Comparison of ENCODE assay signal across 8 mouse cellular contexts in the genomic region with DNA sequence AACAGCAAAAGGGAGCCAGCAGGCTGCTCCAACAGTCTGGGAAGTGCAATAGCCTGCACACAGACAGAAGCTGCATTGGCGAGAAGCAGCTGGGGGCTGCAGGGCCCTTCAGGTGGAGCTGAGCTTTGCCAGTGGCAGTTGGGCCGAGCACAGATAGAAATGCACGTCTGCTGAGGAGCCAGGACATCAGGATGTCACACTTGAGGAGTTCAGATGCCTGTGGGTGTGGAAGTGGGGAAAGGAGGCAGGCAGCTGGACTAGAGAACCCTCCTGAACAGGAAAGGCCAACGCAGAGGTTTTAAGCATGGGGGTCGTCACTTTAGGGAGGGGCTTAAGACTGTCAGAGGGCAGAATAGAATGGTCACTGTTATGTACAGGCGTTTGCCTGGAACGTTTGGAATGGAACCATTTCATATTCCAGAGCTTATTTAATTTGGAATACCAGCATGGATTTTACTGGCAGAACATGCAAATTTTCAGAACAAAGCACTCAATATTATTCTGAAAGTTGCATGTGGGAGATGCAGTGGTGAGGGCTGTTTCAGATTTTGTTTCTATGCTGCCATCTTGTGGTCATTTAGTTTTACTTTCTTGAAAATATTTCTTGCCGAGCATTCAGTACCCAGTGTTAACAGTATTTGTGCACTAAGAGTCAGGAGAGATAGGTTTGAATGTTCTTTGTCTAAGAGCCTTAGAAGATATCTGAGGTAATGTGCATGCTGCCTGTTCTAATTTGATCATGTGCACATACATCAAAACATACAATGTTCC. TPM values are rescaled to one million over a fixed set of nuclear protein-coding genes. Genes with fewer than 3 reads are reported as not detected.
DNase-seq lines count a peak whose midpoint lies in the region; ATAC-seq lines count a peak whose summit lies in the region.

No protein-coding gene starts in this region.

- no peak for DNase-seq in frontal cortex, postnatal 10 days (ENCODE audit: low spot score in 2 of 2)
- DNase-seq in 3T3-L1 (ENCODE audit: low read depth, low spot score) = peak; percentile 80
- peak; percentile 78 for DNase-seq in embryo, embryonic 11 days
- peak; percentile 30 for DNase-seq in retina, adult 2 months (ENCODE audit: low read depth, low spot score)
- DNase-seq in adrenal gland, postnatal 14 days = no peak
- no peak for DNase-seq in frontal cortex, postnatal 14 days (ENCODE audit: low spot score in 2 of 2)

- no peaks in the 10 kb centered on the region for H3K9me3 ChIP-seq in hindbrain, embryonic 15.5 days

- H3K4me3 ChIP-seq in hindbrain, embryonic 15.5 days = no peak overlapping the region

- 0 out of 2 replicates have a peak overlapping the region, but pooled peaks have one; percentile 6 for H3K27ac ChIP-seq in hindbrain, embryonic 15.5 days (replicated peaks)

- peaks cover 31% of the 10 kb centered on the region for H3K36me3 ChIP-seq in hindbrain, embryonic 15.5 days

- no peak overlapping the region for H3K4me2 ChIP-seq in hindbrain, embryonic 15.5 days

- H3K4me1 ChIP-seq in hindbrain, embryonic 15.5 days (replicated peaks) = peaks cover 5% of the 10 kb centered on the region; the same call in 1 of the 2 replicates

- peak; percentile 83 for ATAC-seq in frontal cortex, adult (ENCODE audit: low TSS enrichment)
- peak; percentile 84 for ATAC-seq in hindbrain, embryonic 15.5 days (ENCODE audit: low FRiP score, low read depth)

- 40% methylated on average over 8 of the region's 8 CpGs for WGBS in hindbrain, embryonic 15.5 days

- no peak overlapping the region for H3K9ac ChIP-seq in hindbrain, embryonic 15.5 days

- H3K27me3 ChIP-seq in hindbrain, embryonic 15.5 days = no peaks in the 10 kb centered on the region

RNA-seq across cellular contexts. Expression of a gene that starts 5.2 kb away (rescaled TPM):
- not detected in 2 replicates for polyA plus RNA-seq in hindbrain, embryonic 15.5 days (2015; fragmentation: Nextera tagmentation; extraction: Ambion mirVana)
- not detected in 2 replicates for total RNA-seq in adrenal gland, postnatal 14 days (2021)

RNA-seq across cellular contexts. Expression of a gene that starts 10.1 kb away (rescaled TPM):
- polyA plus RNA-seq in hindbrain, embryonic 15.5 days (2015; fragmentation: Nextera tagmentation; extraction: Ambion mirVana) = 40.9 and 44.3 TPM in 2 replicates
- total RNA-seq in adrenal gland, postnatal 14 days (2021) = 19.5 and 22.6 TPM in 2 replicates

RNA-seq across cellular contexts. Expression of a gene that starts 13.7 kb away (rescaled TPM):
- 1.1 and 1.3 TPM in 2 replicates for polyA plus RNA-seq in hindbrain, embryonic 15.5 days (2015; fragmentation: Nextera tagmentation; extraction: Ambion mirVana)
- total RNA-seq in adrenal gland, postnatal 14 days (2021) = 0.23 TPM in 1 of 2 replicates, not detected in the other

Comparison
In these comparisons a context has a peak if more than half of its experiments do, and no peak if none do; other contexts are left out.
1. DNase-seq: peak in 3T3-L1 (single experiment), embryo, embryonic 11 days (single experiment) and retina, adult 2 months (single experiment); none in frontal cortex, postnatal 10 days (0 of 2), adrenal gland, postnatal 14 days (single experiment) and frontal cortex, postnatal 14 days (0 of 2).